Mouse (Mus musculus): ENCODE results near the gene Cilp2. TPM values are rescaled to one million over a fixed set of nuclear protein-coding genes. Genes with fewer than 3 reads are reported as not detected.

Gene Cilp2
- polyA plus RNA-seq, 1 experiment from 2014 or later, result 4.0 TPM

DNA sequence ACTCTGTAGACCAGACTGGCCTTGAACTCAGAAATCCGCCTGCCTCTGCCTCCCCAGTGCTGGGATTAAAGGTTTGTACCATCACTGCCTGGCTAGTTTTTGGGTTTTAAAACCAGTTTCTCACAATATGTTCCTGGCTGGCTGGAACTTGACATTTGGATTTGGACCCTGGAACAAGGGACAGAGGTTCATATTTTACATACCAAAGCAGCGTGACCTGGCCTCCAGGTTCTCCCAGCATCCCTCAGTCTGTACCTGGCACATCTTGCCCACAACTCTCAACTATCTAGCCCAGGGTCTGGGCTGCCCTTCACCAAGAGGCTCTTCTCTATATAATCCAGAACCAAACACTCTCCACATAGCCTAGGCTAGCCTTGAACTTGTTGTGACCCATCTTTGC is 12.4 kb upstream of the Cilp2 start:
- Histone ChIP-seq H3K27ac (replicated peaks) (no peak overlapping the region), H3K9ac (replicated peaks) (no peak overlapping the region), H3K9me3 (no peaks in the 10 kb centered on the region), H3K4me2 (replicated peaks) (no peak overlapping the region), H3K4me3 (no peak overlapping the region), H3K4me1 (peaks cover 43% of the 10 kb centered on the region), H3K27me3 (no peaks in the 10 kb centered on the region), H3K36me3 (no peaks in the 10 kb centered on the region)
- 93% methylated on average over 2 of the region's 2 CpGs for WGBS
- ATAC-seq (replicated peaks), result no peak

DNA sequence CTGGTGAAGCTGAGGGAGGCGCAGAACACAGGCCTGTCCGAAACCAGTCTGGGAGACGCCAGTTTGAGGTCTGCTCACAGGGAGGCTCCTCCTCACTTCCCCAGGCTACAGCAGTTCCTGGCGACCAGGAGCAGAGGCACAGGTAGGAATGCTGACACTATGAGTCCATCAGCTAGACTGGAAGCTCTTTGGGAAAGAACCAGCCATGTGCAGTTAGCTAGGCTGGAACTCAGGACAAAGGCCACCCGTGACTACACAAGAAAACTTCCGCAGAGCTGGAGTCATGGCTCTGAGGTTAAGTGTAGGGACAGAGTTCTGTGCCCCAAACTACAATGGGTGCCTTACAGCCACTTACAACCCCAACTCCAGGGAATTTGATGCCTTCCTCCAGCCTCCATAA is 10.4 kb upstream of the Cilp2 start:
- H3K4me1 ChIP-seq, result peaks cover 38% of the 10 kb centered on the region
- WGBS, result 85% methylated on average over 6 of the region's 6 CpGs
- no peaks in the 10 kb centered on the region for H3K36me3 ChIP-seq
- no peak for ATAC-seq (replicated peaks)
- H3K9ac ChIP-seq (replicated peaks), result no peak overlapping the region
- no peak overlapping the region for H3K27ac ChIP-seq (replicated peaks)
- no peaks in the 10 kb centered on the region for H3K27me3 ChIP-seq
- H3K9me3 ChIP-seq, result no peaks in the 10 kb centered on the region
- no peak overlapping the region for H3K4me2 ChIP-seq (replicated peaks)
- H3K4me3 ChIP-seq, result no peak overlapping the region

GRCm38 (mm10) chr8:69895772-69896451 is 8.4 kb upstream of the Cilp2 start:
- ATAC-seq (replicated peaks), result no peak
- Histone ChIP-seq H3K36me3 (no peaks in the 10 kb centered on the region), H3K4me3 (no peak overlapping the region), H3K27me3 (0 out of 2 replicates have a peak, but pooled peaks cover under 1% of the 10 kb centered on the region), H3K4me1 (peaks cover 38% of the 10 kb centered on the region), H3K4me2 (replicated peaks) (no peak overlapping the region), H3K9ac (replicated peaks) (no peak overlapping the region), H3K9me3 (no peaks in the 10 kb centered on the region), H3K27ac (replicated peaks) (no peak overlapping the region)
- 77% methylated on average over 4 of the region's 4 CpGs for WGBS

DNA sequence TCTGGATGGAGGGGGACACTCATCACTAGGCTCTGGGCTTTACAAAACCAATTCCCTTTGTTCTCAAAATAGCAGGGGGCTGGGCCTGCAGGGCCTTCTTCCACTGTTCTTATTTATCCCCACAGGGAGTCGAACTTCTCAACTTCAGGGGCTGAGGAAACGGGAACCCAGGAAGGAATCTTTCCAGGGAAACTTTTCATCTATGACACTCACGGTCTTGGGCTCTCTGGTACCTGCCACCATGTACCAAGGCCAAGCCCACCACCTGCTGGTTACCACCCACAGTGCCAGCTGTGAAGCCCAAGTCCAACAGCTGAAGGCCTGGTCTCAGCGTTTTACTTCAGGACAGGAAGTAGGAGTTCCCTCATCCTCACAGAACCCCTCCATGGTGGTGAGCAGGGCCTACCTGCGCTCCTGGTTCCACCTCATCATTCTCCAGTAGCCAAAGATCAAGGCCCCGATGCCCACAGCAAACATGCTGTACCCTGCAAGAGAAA is 7.4 kb upstream of the Cilp2 start:
- 50% methylated on average over 6 of the region's 6 CpGs for WGBS
- Histone ChIP-seq H3K27me3 (peaks cover 10% of the 10 kb centered on the region), H3K4me2 (replicated peaks) (no peak overlapping the region), H3K9ac (replicated peaks) (no peak overlapping the region), H3K27ac (replicated peaks) (no peak overlapping the region), H3K4me3 (no peak overlapping the region), H3K36me3 (no peaks in the 10 kb centered on the region), H3K9me3 (no peaks in the 10 kb centered on the region), H3K4me1 (peaks cover 32% of the 10 kb centered on the region)
- ATAC-seq (replicated peaks), result no peak

DNA sequence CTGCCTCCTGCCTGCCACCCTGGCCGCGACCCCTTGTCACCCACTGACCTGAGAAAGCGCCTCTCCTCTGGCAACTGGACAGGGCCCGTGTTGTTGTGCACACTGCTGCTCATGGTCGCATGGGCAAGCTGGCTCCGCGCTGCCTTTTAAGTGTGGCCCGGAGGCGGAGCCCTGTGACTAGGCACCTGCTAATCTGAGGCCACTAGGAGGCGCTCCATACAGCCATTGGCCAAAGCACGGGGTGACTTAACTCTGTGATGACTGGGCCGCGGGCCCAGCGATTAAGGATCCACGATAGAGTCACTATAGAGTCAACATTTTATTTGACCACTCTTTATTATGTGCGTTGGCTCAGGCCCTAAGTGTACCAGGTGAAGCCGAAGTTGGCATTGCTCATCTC is 6.4 kb upstream of the Cilp2 start:
- Histone ChIP-seq H3K4me3 (no peak overlapping the region), H3K9ac (replicated peaks) (no peak overlapping the region), H3K4me2 (replicated peaks) (no peak overlapping the region), H3K27ac (replicated peaks) (no peak overlapping the region), H3K9me3 (no peaks in the 10 kb centered on the region), H3K27me3 (peaks cover 20% of the 10 kb centered on the region), H3K4me1 (peaks cover 33% of the 10 kb centered on the region), H3K36me3 (no peaks in the 10 kb centered on the region)
- WGBS, result 21% methylated on average over 17 of the region's 17 CpGs
- ATAC-seq (replicated peaks), result no peak

GRCm38 (mm10) chr8:69890813-69891241 is 3.3 kb upstream of the Cilp2 start:
- ATAC-seq (replicated peaks), result peak; percentile 14
- H3K9ac ChIP-seq (replicated peaks), result no peak overlapping the region; the same call in 1 of the 2 replicates
- H3K4me2 ChIP-seq (replicated peaks), result peak overlapping the region; percentile 12; the same call in 1 of the 2 replicates
- H3K4me3 ChIP-seq, result no peak overlapping the region
- H3K36me3 ChIP-seq, result no peaks in the 10 kb centered on the region
- 33% methylated on average over 19 of the region's 19 CpGs for WGBS
- no peak overlapping the region for H3K27ac ChIP-seq (replicated peaks)
- no peaks in the 10 kb centered on the region for H3K9me3 ChIP-seq
- H3K27me3 ChIP-seq, result peaks cover 50% of the 10 kb centered on the region
- peaks cover 54% of the 10 kb centered on the region for H3K4me1 ChIP-seq

DNA sequence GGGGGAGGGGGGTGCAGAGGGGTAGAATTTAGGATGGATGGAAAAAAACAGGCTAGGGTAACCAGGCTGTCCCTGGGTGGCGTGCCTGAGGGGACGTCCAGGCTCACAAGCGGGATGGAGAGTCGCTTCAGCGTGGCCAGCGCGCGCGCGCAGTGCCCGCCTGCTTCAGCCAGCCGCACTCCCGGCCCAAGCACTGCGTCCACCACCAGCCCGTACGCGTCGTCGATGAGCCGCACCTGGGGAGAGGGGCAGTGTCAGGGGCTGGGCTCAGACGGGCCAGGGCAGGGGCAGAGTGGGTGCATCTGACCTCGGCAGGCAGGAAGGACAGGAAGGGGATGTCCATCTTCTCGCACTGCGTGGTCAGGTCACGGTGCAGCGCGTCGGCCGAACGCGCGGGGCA is 1.4 kb upstream of the Cilp2 start:
- H3K9ac ChIP-seq (replicated peaks), result no peak overlapping the region
- H3K36me3 ChIP-seq, result no peaks in the 10 kb centered on the region
- 4% methylated on average over 32 of the region's 32 CpGs for WGBS
- ATAC-seq (replicated peaks), result no peak
- H3K27ac ChIP-seq (replicated peaks), result no peak overlapping the region
- H3K4me2 ChIP-seq (replicated peaks), result peak overlapping the region; percentile 25
- H3K9me3 ChIP-seq, result no peaks in the 10 kb centered on the region
- peak overlapping the region; percentile 16 for H3K4me3 ChIP-seq
- peaks cover 69% of the 10 kb centered on the region for H3K27me3 ChIP-seq
- H3K4me1 ChIP-seq, result peaks cover 54% of the 10 kb centered on the region

DNA sequence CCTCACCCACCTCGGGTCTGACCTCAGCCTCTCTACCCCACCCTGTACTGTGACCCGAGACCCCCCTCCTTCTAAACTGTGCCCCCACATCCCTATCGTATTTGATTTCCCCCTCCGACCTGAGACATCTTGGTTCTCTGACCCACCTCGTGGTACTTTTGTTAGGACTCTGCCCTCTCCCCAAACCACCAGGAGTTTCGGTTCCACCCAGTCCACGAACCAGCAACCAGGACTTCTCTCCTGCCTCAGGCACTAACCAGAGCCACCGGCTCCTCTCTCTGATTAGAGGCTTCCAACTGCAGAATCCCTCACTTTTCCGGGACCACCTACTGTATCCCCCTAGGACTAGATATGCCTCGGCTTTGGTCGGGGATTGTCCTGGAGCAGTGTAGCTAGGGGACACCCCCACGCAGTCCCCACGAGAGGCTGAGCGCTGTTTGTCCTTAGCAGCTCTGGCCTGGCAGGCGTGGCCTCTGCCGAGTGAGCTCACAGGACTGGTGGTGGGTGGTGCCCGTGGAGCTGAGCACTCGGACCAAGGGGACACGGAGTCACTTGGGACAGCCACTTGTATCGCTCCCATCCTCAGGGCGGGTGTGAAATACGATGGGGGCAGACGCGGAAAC is 868 bp upstream of the Cilp2 start:
- Histone ChIP-seq H3K9me3 (no peaks in the 10 kb centered on the region), H3K36me3 (no peaks in the 10 kb centered on the region), H3K27me3 (peaks cover 75% of the 10 kb centered on the region), H3K4me3 (peak overlapping the region; percentile 27), H3K27ac (replicated peaks) (no peak overlapping the region), H3K4me1 (peaks cover 51% of the 10 kb centered on the region), H3K9ac (replicated peaks) (no peak overlapping the region), H3K4me2 (replicated peaks) (peak overlapping the region; percentile 41)
- no peak for ATAC-seq (replicated peaks)
- 5% methylated on average over 24 of the region's 24 CpGs for WGBS

- Histone ChIP-seq H3K9me3 (no peaks in the 10 kb centered on the region), H3K36me3 (no peaks in the 10 kb centered on the region), H3K4me3 (no peak overlapping the region), H3K27me3 (peaks cover 98% of the 10 kb centered on the region), H3K4me2 (replicated peaks) (no peak overlapping the region), H3K9ac (replicated peaks) (no peak overlapping the region), H3K27ac (replicated peaks) (no peak overlapping the region), H3K4me1 (peaks cover 56% of the 10 kb centered on the region)
- 56% methylated on average over 13 of the region's 13 CpGs for WGBS
- no peak for ATAC-seq (replicated peaks)
Measured at GRCm38 (mm10) chr8:69884141-69884540, 3.3 kb downstream of the Cilp2 start.

GRCm38 (mm10) chr8:69882833-69883600 is 4.5 kb downstream of the Cilp2 start:
- Histone ChIP-seq H3K27ac (replicated peaks) (no peak overlapping the region), H3K4me3 (peak overlapping the region; percentile 46), H3K4me1 (peaks cover 45% of the 10 kb centered on the region), H3K9me3 (no peaks in the 10 kb centered on the region), H3K9ac (replicated peaks) (no peak overlapping the region), H3K4me2 (replicated peaks) (peak overlapping the region; percentile 50; the same call in 1 of the 2 replicates), H3K27me3 (peaks cover 86% of the 10 kb centered on the region), H3K36me3 (no peaks in the 10 kb centered on the region)
- WGBS, result 9% methylated on average over 52 of the region's 52 CpGs
- 0 out of 2 replicates have a peak, but pooled peaks have one; percentile 3 for ATAC-seq (replicated peaks)

DNA sequence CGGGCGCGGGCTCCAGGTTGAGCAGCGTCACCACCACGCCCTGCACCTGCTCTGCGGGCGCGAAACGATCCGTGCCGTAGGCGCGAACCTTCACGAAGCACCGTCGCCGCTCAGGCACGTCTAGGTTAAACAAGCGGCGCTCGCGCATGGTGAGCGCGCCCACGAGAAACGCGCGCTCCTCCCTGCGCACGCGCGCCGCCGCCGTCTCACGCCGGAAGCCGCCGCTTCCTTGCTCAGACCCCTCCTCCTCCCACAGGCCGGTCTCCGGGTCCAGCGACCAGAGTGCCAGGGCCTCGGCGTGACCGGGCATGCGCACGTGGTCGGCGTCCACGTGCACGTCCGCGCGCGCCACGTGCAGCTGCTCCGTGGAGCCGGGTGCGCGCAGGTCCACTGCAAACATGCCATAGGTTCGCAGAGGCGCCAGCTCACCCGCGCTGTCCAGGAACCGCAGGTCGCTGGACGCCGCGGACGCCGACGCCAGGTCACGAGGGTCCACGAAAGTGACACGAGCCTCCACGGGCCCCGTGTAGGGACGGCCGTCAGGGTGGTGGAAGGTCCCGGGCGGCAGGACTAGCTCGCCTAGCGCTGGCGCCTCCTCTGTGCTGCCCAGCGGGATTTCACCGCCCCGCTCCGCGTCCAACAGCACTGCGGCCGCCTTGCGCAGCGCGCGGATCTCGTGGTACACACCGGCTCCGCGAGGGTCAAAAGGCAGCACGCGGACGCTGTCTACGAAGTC is 5.3 kb downstream of the Cilp2 start:
- Histone ChIP-seq H3K27ac (replicated peaks) (no peak overlapping the region), H3K4me3 (peak overlapping the region; percentile 46), H3K9ac (replicated peaks) (peak overlapping the region; percentile 29), H3K9me3 (no peaks in the 10 kb centered on the region), H3K4me2 (replicated peaks) (peak overlapping the region; percentile 50), H3K4me1 (peaks cover 37% of the 10 kb centered on the region), H3K27me3 (peaks cover 78% of the 10 kb centered on the region), H3K36me3 (no peaks in the 10 kb centered on the region)
- 6% methylated on average over 98 of the region's 103 CpGs for WGBS
- ATAC-seq (replicated peaks), result peak; percentile 60
